Comparison of ENCODE assay signal across 7 mouse cellular contexts in genomic region chr14:72708581-72708991, GRCm38 (mm10). TPM values are rescaled to one million over a fixed set of nuclear protein-coding genes. Genes with fewer than 3 reads are reported as not detected.
DNase-seq lines count a peak whose midpoint lies in the region; ATAC-seq and TF ChIP-seq lines count a peak whose summit lies in the region.

No protein-coding gene starts in this region.

- no peaks in the 10 kb centered on the region for H3K27me3 ChIP-seq in heart, postnatal 0 days (ENCODE audit: control insufficient read depth, insufficient read depth, low read length)
- H3K27me3 ChIP-seq in liver, embryonic 16.5 days (ENCODE audit: control insufficient read depth, insufficient read depth, low read depth, low read length), result peaks cover 20% of the 10 kb centered on the region
- no peaks in the 10 kb centered on the region for H3K27me3 ChIP-seq in splenic B cell, adult 2 months (ENCODE audit: control insufficient read depth, insufficient read depth, low read length, poor library complexity, severe bottlenecking)

- peak overlapping the region; percentile 97 for H3K4me3 ChIP-seq in heart, postnatal 0 days (ENCODE audit: low read depth, low read length)
- peak overlapping the region; percentile 86 for H3K4me3 ChIP-seq in liver, embryonic 16.5 days (ENCODE audit: low read depth, low read length)

- H3K4me2 ChIP-seq in heart, postnatal 0 days (ENCODE audit: low read depth, low read length), result peak overlapping the region; percentile 93
- peak overlapping the region; percentile 86 for H3K4me2 ChIP-seq in liver, embryonic 16.5 days (ENCODE audit: low read depth, low read length)

- no peak for ATAC-seq in heart, postnatal 0 days (ENCODE audit: insufficient read depth, low read depth)
- ATAC-seq in liver, embryonic 16.5 days (ENCODE audit: low read depth), result no peak

- no peak overlapping the region for H3K27ac ChIP-seq in heart, postnatal 0 days (ENCODE audit: low read depth)
- H3K27ac ChIP-seq in liver, embryonic 16.5 days (ENCODE audit: low read length), result no peak overlapping the region

- no peak for TF ChIP-seq CTCF in heart, postnatal 0 days (IDR thresholded peaks at IDR 0.05; ENCODE audit: low read depth)

- H3K9ac ChIP-seq in heart, postnatal 0 days (replicated peaks; ENCODE audit: low read depth, low read length), result peak overlapping the region; percentile 90; the same call in 1 of the 2 replicates
- H3K9ac ChIP-seq in liver, embryonic 16.5 days (ENCODE audit: low read depth, low read length), result no peak overlapping the region; the same call in 1 of the 2 replicates

- no peaks in the 10 kb centered on the region for H3K9me3 ChIP-seq in heart, postnatal 0 days (replicated peaks; ENCODE audit: control insufficient read depth, low read length)
- H3K9me3 ChIP-seq in liver, embryonic 16.5 days (replicated peaks; ENCODE audit: control insufficient read depth, low read length), result no peaks in the 10 kb centered on the region

- 35% methylated on average over 11 of the region's 11 CpGs for WGBS in heart, postnatal 0 days
- 11% methylated on average over 11 of the region's 11 CpGs for WGBS in liver, embryonic 16.5 days (ENCODE audit: insufficient replicate concordance)

- DNase-seq in right cerebral cortex, postnatal 14 days, result peak; percentile 5
- DNase-seq in right cerebral cortex, postnatal 10 days (ENCODE audit: low spot score in 2 of 2), result no peak
- peak; percentile 30 for DNase-seq in cerebellum, adult 9-11 months
- DNase-seq in heart, postnatal 0 days (ENCODE audit: low spot score), result no peak
- peak; percentile 65 for DNase-seq in splenic B cell, adult 2 months (ENCODE audit: low read depth, low spot score)
- DNase-seq in frontal cortex, postnatal 25 days (ENCODE audit: low spot score in 2 of 2), result no peak

- no peaks in the 10 kb centered on the region for H3K36me3 ChIP-seq in heart, postnatal 0 days (replicated peaks; ENCODE audit: control insufficient read depth, insufficient read depth, low read length)
- H3K36me3 ChIP-seq in liver, embryonic 16.5 days (ENCODE audit: control insufficient read depth, insufficient read depth), result no peaks in the 10 kb centered on the region
- H3K36me3 ChIP-seq in splenic B cell, adult 2 months (ENCODE audit: control insufficient read depth, insufficient read depth, low read length, poor library complexity, severe bottlenecking), result no peaks in the 10 kb centered on the region

- TF ChIP-seq EP300 in heart, postnatal 0 days (IDR thresholded peaks at IDR 0.05; ENCODE audit: low read depth), result no peak

- no peaks in the 10 kb centered on the region for H3K4me1 ChIP-seq in heart, postnatal 0 days (ENCODE audit: control insufficient read depth, insufficient read depth)
- peaks cover 7% of the 10 kb centered on the region for H3K4me1 ChIP-seq in liver, embryonic 16.5 days (ENCODE audit: control insufficient read depth, low read depth, low read length)

RNA-seq across cellular contexts. Expression of gene Fndc3a, which starts 1.2 kb away (rescaled TPM):
- 8.3 and 13.9 TPM in 2 replicates for total RNA-seq in heart, postnatal 0 days (2014; rRNA removed; ENCODE audit: low replicate concordance)
- 9.5 and 9.7 TPM in 2 replicates for polyA plus RNA-seq in heart, postnatal 0 days (2015; fragmentation: Nextera tagmentation; extraction: Ambion mirVana)
- 12.8 and 14.2 TPM in 2 replicates for polyA plus RNA-seq in liver, embryonic 16.5 days (2015; fragmentation: Nextera tagmentation; extraction: Ambion mirVana)

Comparison
In these comparisons a context has a peak if more than half of its experiments do, and no peak if none do; other contexts are left out.
1. DNase-seq: peak in right cerebral cortex, postnatal 14 days (single experiment), cerebellum, adult 9-11 months (single experiment) and splenic B cell, adult 2 months (single experiment); none in right cerebral cortex, postnatal 10 days (0 of 2), heart, postnatal 0 days (single experiment) and frontal cortex, postnatal 25 days (0 of 2).